Mouse (Mus musculus): ENCODE measurements at regions not wholly inside any gene's neighbourhood (a gene's known extent, or its start where the extent isn't known, plus 50 kb on each side); places are given as distances from the start of the nearest gene placed in this dataset.

- Histone ChIP-seq H3K4me1 (ENCODE audit: insufficient read depth, low read depth, low read length) (no peaks in the 10 kb centered on the region), H3K4me3 (ENCODE audit: low read depth, low read length) (no peak overlapping the region), H3K27me3 (ENCODE audit: insufficient read depth, low read length) (no peaks in the 10 kb centered on the region), H3K36me3 (replicated peaks) (no peaks in the 10 kb centered on the region), H3K9me3 (replicated peaks) (no peaks in the 10 kb centered on the region)
- DNase-seq (ENCODE audit: low spot score) (no peak), ATAC-seq (ENCODE audit: extremely low read depth, insufficient number of reproducible peaks, low FRiP score, poor library complexity, severe bottlenecking) (no peak)
- no peak for TF ChIP-seq CTCF (IDR thresholded peaks at IDR 0.05; ENCODE audit: low read depth, low read length)
- no peak for TF ChIP-seq POLR2AphosphoS5 (IDR thresholded peaks at IDR 0.05; ENCODE audit: insufficient replicate concordance, low read depth, low read length)
- TF ChIP-seq GATA2 (IDR thresholded peaks at IDR 0.05; ENCODE audit: borderline replicate concordance, low read depth, low read length) = no peak
- TF ChIP-seq GATA1 (IDR thresholded peaks at IDR 0.05; ENCODE audit: borderline replicate concordance, low read length) = no peak
- TF ChIP-seq TAL1 (conservative IDR thresholded peaks at IDR 0.05; ENCODE audit: low read depth, low read length) = no peak
Observed at GRCm38 (mm10) chr16:86812692-86813091, 541.3 kb upstream of the N6amt1 start.

- TF ChIP-seq GATA2 (IDR thresholded peaks at IDR 0.05; ENCODE audit: borderline replicate concordance, low read depth, low read length) (no peak), CTCF (IDR thresholded peaks at IDR 0.05; ENCODE audit: low read depth, low read length) (no peak), TAL1 (conservative IDR thresholded peaks at IDR 0.05; ENCODE audit: low read depth, low read length) (no peak), GATA1 (IDR thresholded peaks at IDR 0.05; ENCODE audit: borderline replicate concordance, low read length) (no peak), POLR2AphosphoS5 (IDR thresholded peaks at IDR 0.05; ENCODE audit: insufficient replicate concordance, low read depth, low read length) (no peak)
- DNase-seq (ENCODE audit: low spot score) = no peak
- H3K9me3 ChIP-seq (replicated peaks) = no peaks in the 10 kb centered on the region
- H3K4me1 ChIP-seq (ENCODE audit: insufficient read depth, low read depth, low read length) = no peaks in the 10 kb centered on the region
- no peaks in the 10 kb centered on the region for H3K27me3 ChIP-seq (ENCODE audit: insufficient read depth, low read length)
- no peak for ATAC-seq (ENCODE audit: extremely low read depth, insufficient number of reproducible peaks, low FRiP score, poor library complexity, severe bottlenecking)
- H3K4me3 ChIP-seq (ENCODE audit: low read depth, low read length) = no peak overlapping the region
- H3K36me3 ChIP-seq (replicated peaks) = no peaks in the 10 kb centered on the region
Observed at GRCm38 (mm10) chr16:86808644-86809324, 545.2 kb upstream of the N6amt1 start.

DNA sequence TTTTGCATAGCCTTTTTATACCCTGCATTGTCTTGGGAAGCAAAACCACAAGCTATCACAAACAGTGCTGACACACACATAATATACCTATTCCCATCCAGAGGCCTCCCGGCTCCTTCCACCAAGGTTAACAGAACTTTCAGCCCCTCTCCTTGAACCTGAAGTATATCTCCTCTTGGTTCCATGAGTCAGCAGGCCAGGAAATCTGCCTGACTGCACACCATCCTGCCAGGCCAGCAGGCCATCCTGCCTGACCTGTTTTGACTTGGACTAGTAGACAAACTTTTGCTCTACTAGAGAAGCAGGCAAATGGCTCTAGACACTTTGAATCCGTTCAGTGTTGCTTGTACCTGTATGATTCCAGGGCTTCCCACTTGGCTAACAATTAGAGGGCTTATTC lies 547.6 kb upstream of the N6amt1 start:
- no peak for ATAC-seq (ENCODE audit: extremely low read depth, insufficient number of reproducible peaks, low FRiP score, poor library complexity, severe bottlenecking)
- no peaks in the 10 kb centered on the region for H3K4me1 ChIP-seq (ENCODE audit: insufficient read depth, low read depth, low read length)
- H3K27me3 ChIP-seq (ENCODE audit: insufficient read depth, low read length) = no peaks in the 10 kb centered on the region
- no peaks in the 10 kb centered on the region for H3K9me3 ChIP-seq (replicated peaks)
- TF ChIP-seq POLR2AphosphoS5 (IDR thresholded peaks at IDR 0.05; ENCODE audit: insufficient replicate concordance, low read depth, low read length) (no peak), GATA1 (IDR thresholded peaks at IDR 0.05; ENCODE audit: borderline replicate concordance, low read length) (no peak), TAL1 (conservative IDR thresholded peaks at IDR 0.05; ENCODE audit: low read depth, low read length) (no peak), GATA2 (IDR thresholded peaks at IDR 0.05; ENCODE audit: borderline replicate concordance, low read depth, low read length) (no peak), CTCF (IDR thresholded peaks at IDR 0.05; ENCODE audit: low read depth, low read length) (no peak)
- DNase-seq (ENCODE audit: low spot score) = no peak
- H3K4me3 ChIP-seq (ENCODE audit: low read depth, low read length) = no peak overlapping the region
- no peaks in the 10 kb centered on the region for H3K36me3 ChIP-seq (replicated peaks)

GRCm38 (mm10) chr16:86776086-86776485 lies 577.9 kb upstream of the N6amt1 start:
- H3K9me3 ChIP-seq (replicated peaks) = no peaks in the 10 kb centered on the region
- no peaks in the 10 kb centered on the region for H3K4me1 ChIP-seq (ENCODE audit: insufficient read depth, low read depth, low read length)
- TF ChIP-seq CTCF (IDR thresholded peaks at IDR 0.05; ENCODE audit: low read depth, low read length) (no peak), POLR2AphosphoS5 (IDR thresholded peaks at IDR 0.05; ENCODE audit: insufficient replicate concordance, low read depth, low read length) (no peak), GATA2 (IDR thresholded peaks at IDR 0.05; ENCODE audit: borderline replicate concordance, low read depth, low read length) (no peak), GATA1 (IDR thresholded peaks at IDR 0.05; ENCODE audit: borderline replicate concordance, low read length) (no peak), TAL1 (conservative IDR thresholded peaks at IDR 0.05; ENCODE audit: low read depth, low read length) (no peak)
- ATAC-seq (ENCODE audit: extremely low read depth, insufficient number of reproducible peaks, low FRiP score, poor library complexity, severe bottlenecking) = no peak
- no peak for DNase-seq (ENCODE audit: low spot score)
- H3K36me3 ChIP-seq (replicated peaks) = no peaks in the 10 kb centered on the region
- no peak overlapping the region for H3K4me3 ChIP-seq (ENCODE audit: low read depth, low read length)
- no peaks in the 10 kb centered on the region for H3K27me3 ChIP-seq (ENCODE audit: insufficient read depth, low read length)

DNA sequence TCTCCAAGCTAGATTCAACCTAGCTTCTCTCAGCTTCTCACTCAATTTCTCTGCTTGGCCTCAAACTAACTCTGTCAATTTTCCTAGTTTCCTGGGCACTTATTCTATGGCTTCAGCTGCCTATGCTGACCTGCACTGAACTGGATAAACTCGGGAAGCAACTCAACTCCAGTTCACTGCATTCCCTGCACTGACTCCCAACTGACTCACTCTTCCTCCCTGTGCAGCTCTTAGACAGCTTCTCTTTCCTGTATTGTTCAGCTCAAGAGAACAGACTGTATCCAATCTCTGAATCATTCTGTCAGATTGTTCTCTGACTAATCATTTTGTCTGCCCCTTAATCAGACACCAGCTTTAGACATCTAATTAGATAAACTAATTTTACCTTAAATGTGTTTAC lies 581.4 kb upstream of the N6amt1 start:
- no peak for DNase-seq (ENCODE audit: low spot score)
- no peaks in the 10 kb centered on the region for H3K4me1 ChIP-seq (ENCODE audit: insufficient read depth, low read depth, low read length)
- ATAC-seq (ENCODE audit: extremely low read depth, insufficient number of reproducible peaks, low FRiP score, poor library complexity, severe bottlenecking) = no peak

GRCm38 (mm10) chr16:86768912-86769311 lies 585.1 kb upstream of the N6amt1 start:
- no peak for ATAC-seq (ENCODE audit: extremely low read depth, insufficient number of reproducible peaks, low FRiP score, poor library complexity, severe bottlenecking)
- no peaks in the 10 kb centered on the region for H3K36me3 ChIP-seq (replicated peaks)
- no peaks in the 10 kb centered on the region for H3K4me1 ChIP-seq (ENCODE audit: insufficient read depth, low read depth, low read length)
- no peaks in the 10 kb centered on the region for H3K9me3 ChIP-seq (replicated peaks)
- no peaks in the 10 kb centered on the region for H3K27me3 ChIP-seq (ENCODE audit: insufficient read depth, low read length)
- TF ChIP-seq TAL1 (conservative IDR thresholded peaks at IDR 0.05; ENCODE audit: low read depth, low read length) (no peak), POLR2AphosphoS5 (IDR thresholded peaks at IDR 0.05; ENCODE audit: insufficient replicate concordance, low read depth, low read length) (no peak), GATA2 (IDR thresholded peaks at IDR 0.05; ENCODE audit: borderline replicate concordance, low read depth, low read length) (no peak), GATA1 (IDR thresholded peaks at IDR 0.05; ENCODE audit: borderline replicate concordance, low read length) (no peak), CTCF (IDR thresholded peaks at IDR 0.05; ENCODE audit: low read depth, low read length) (no peak)
- H3K4me3 ChIP-seq (ENCODE audit: low read depth, low read length) = no peak overlapping the region
- DNase-seq (ENCODE audit: low spot score) = no peak

More for the DNA sequence above, 581.4 kb upstream of the N6amt1 start:
- H3K9me3 ChIP-seq (replicated peaks) = no peaks in the 10 kb centered on the region
- H3K36me3 ChIP-seq (replicated peaks) = no peaks in the 10 kb centered on the region
- H3K27me3 ChIP-seq (ENCODE audit: insufficient read depth, low read length) = no peaks in the 10 kb centered on the region
- no peak for TF ChIP-seq CTCF (IDR thresholded peaks at IDR 0.05; ENCODE audit: low read depth, low read length)
- TF ChIP-seq GATA2 (IDR thresholded peaks at IDR 0.05; ENCODE audit: borderline replicate concordance, low read depth, low read length) = no peak
- no peak for TF ChIP-seq POLR2AphosphoS5 (IDR thresholded peaks at IDR 0.05; ENCODE audit: insufficient replicate concordance, low read depth, low read length)
- no peak for TF ChIP-seq GATA1 (IDR thresholded peaks at IDR 0.05; ENCODE audit: borderline replicate concordance, low read length)
- H3K4me3 ChIP-seq (ENCODE audit: low read depth, low read length) = no peak overlapping the region

All from G1E (cell line).